Mouse (Mus musculus) testis, adult 2 months (tissue): Measurements from ENCODE around the gene Sh2b1.

Experiments used
- CTCF ChIP-seq: fragments of 200-500 bp; IDR thresholded peaks from 2 replicates; pipeline ENCODE4 v1.5.1; 2012; ENCODE audit warnings: low read depth, mild to moderate bottlenecking, inconsistent platforms, low read length, moderate library complexity; ENCODE audit not compliant: control insufficient read depth, insufficient read depth, insufficient replicate concordance
- POLR2A ChIP-seq: fragments of 200-500 bp; IDR thresholded peaks from 2 replicates; pipeline ENCODE4 v1.6.1; 2012; ENCODE audit warnings: low read depth, mild to moderate bottlenecking, inconsistent platforms, low read length, moderate library complexity; ENCODE audit not compliant: control insufficient read depth

DNA sequence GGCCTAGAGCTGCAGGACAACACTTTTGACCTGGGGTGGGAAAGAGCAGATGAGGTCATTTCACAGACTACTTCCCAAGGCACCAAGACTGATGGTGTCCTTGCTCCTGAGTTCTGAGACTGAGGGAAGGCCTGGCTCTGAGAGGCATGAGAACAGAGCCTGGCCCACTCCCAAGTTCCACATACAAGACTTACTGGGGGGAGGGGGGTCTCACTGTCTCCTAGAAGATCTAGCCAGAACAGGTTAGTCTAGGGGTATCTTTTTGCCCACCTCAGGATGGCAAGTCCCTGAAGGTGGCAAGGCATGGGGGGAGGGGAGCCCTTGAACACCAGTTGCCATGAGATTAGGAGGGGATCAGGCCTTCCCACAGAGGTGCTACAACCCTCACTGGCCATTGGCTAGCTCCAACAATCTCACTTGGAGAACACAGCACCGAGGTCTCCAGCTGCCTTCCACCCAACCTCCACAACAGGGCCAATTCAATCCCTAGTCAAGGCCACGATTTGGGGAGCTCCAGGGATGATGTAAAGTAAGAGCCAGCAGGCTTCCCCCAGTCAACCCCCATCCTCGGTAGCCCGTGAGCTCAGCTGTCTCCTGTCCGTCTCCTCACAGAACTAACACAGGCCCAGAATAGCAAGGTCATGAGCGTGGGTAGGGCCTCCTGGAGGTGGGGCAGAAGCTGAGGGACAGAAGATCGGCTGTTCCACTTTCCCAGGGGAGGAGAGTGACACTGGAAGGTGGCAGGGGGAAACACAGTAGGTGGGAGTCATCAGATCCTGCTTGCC is 9.8 kb downstream of the Sh2b1 start:
- TF ChIP-seq CTCF, result no peak
- no peak for TF ChIP-seq POLR2A
